Mouse (Mus musculus): ENCODE data around the gene Ninl.

DNA sequence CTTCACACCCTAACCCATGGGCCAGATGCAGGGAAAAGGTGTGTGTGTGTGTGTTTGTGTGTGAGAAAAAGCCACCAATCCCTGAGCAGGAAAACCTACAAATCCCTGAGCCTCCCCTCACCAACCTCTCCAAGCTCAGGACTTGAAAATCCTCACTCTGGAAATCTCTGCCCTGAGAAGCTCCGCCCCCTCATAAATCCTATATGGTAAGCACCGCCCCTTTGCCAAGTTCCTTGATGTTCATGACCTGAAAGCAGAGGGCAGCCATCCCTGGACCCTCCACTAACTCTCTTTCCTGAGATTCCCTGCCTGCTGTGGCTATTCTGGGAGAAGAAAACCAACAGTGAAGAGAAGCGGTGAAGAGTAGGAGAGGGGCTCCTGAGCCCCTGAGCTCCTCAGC lies 40.2 kb downstream of the Ninl start:
- TF ChIP-seq CTCF (IDR thresholded peaks at IDR 0.05; ENCODE audit: borderline replicate concordance, insufficient read depth, low read length) (no peak), POLR2A (IDR thresholded peaks at IDR 0.05; ENCODE audit: low read depth, low read length) (no peak)
